Mouse (Mus musculus) hindbrain, embryonic 14.5 days (tissue): ENCODE data around the gene Mamstr. TPM values are rescaled to one million over a fixed set of nuclear protein-coding genes. Genes with fewer than 3 reads are reported as not detected.
"Not testable (repeated sequence)": the region's sequence is repeated elsewhere in the genome, so short reads cannot be mapped to it uniquely, and the experiment has no call there.

Experiments
- ATAC-seq: fragments of 200-750 bp; cut with Nextera tagmentation; 2 replicates; pipeline ENCODE4 v1.8.0; 2017; ENCODE audit warnings: moderate number of reproducible peaks, mild to moderate bottlenecking, moderate TSS enrichment, moderate library complexity; ENCODE audit not compliant: low FRiP score
- DNase-seq: peaks from one replicate; pipeline ENCODE4 v3.0.0-alpha.2; 2015; ENCODE audit warnings: low spot score
- H3K27ac ChIP-seq: fragments of 300-500 bp; sonication (generic); 2 replicates; pipeline ENCODE4 v1.5.1; 2014; ENCODE audit warnings: mild to moderate bottlenecking, moderate library complexity
- H3K27me3 ChIP-seq: fragments of 300-500 bp; sonication (generic); 2 replicates; pipeline ENCODE4 v1.6.1; 2014; ENCODE audit warnings: mild to moderate bottlenecking, low read length, mixed read lengths; ENCODE audit not compliant: control insufficient read depth, insufficient read depth
- H3K36me3 ChIP-seq: fragments of 300-500 bp; sonication (generic); replicated peaks from 2 replicates; pipeline ENCODE4 v1.6.1; 2014; ENCODE audit not compliant: control insufficient read depth, insufficient read depth
- H3K4me1 ChIP-seq: fragments of 300-500 bp; sonication (generic); replicated peaks from 2 replicates; pipeline ENCODE4 v1.6.1; 2014; ENCODE audit warnings: antibody characterized with exemption, low read length, mixed read lengths; ENCODE audit not compliant: control insufficient read depth, insufficient read depth
- H3K4me2 ChIP-seq: fragments of 300-500 bp; sonication (generic); replicated peaks from 2 replicates; pipeline ENCODE4 v1.6.1; 2014; ENCODE audit warnings: mild to moderate bottlenecking, moderate library complexity
- H3K4me3 ChIP-seq: fragments of 300-500 bp; sonication (generic); replicated peaks from 2 replicates; pipeline ENCODE4 v1.5.1; 2014; ENCODE audit warnings: mild to moderate bottlenecking, low read length
- H3K9ac ChIP-seq: fragments of 300-500 bp; sonication (generic); 2 replicates; pipeline ENCODE4 v1.6.1; 2014
- H3K9me3 ChIP-seq: fragments of 300-500 bp; sonication (generic); 2 replicates; pipeline ENCODE4 v1.6.1; 2016; ENCODE audit warnings: low read length; ENCODE audit not compliant: control insufficient read depth
- WGBS: fragments of 180-500 bp; shearing (Covaris S2); extraction: QIAGEN DNeasy Blood & Tissue Kit; methylation state at CpG from one replicate; pipeline ENCODE4 v1.1.7; 2014; 5-methylcytosine and 5-hydroxymethylcytosine counted together
- polyA plus RNA-seq: library from polyadenylated mRNA; unstranded; fragments of >200 nt; fragmentation: Nextera tagmentation; extraction: Ambion mirVana; gene quantifications from 2 replicates; pipeline ENCODE4 v1.2.1, GENCODE M21; 2014

Mamstr gene
- polyA plus RNA-seq, 1 experiment from 2014 or later = 3.1 TPM

GRCm38 (mm10) chr7:45643441-45644178 is 3.8 kb downstream of the Mamstr start:
- Histone ChIP-seq H3K4me1 (peaks cover 21% of the 10 kb centered on the region), H3K4me3 (peak overlapping the region; percentile 38), H3K9ac (peak overlapping the region; percentile 75), H3K9me3 (no peaks in the 10 kb centered on the region), H3K36me3 (no peaks in the 10 kb centered on the region), H3K27me3 (no peaks in the 10 kb centered on the region), H3K4me2 (peak overlapping the region; percentile 67), H3K27ac (peak overlapping the region; percentile 86)
- peak; percentile 96 for DNase-seq
- ATAC-seq = peak; percentile 95
- 2% methylated on average over 28 of the region's 28 CpGs for WGBS

GRCm38 (mm10) chr7:45644183-45644582 is 4.4 kb downstream of the Mamstr start:
- WGBS = 3% methylated on average over 18 of the region's 18 CpGs
- no peaks in the 10 kb centered on the region for H3K27me3 ChIP-seq
- DNase-seq (peak; percentile 60), ATAC-seq (no peak; the same call in 1 of the 2 replicates)
- no peaks in the 10 kb centered on the region for H3K9me3 ChIP-seq
- H3K4me1 ChIP-seq = peaks cover 21% of the 10 kb centered on the region
- H3K9ac ChIP-seq = peak overlapping the region; percentile 56
- H3K27ac ChIP-seq = peak overlapping the region; percentile 86
- H3K4me3 ChIP-seq = peak overlapping the region; percentile 34
- H3K36me3 ChIP-seq = no peaks in the 10 kb centered on the region
- peak overlapping the region; percentile 67 for H3K4me2 ChIP-seq

GRCm38 (mm10) chr7:45644872-45645590 is 5.3 kb downstream of the Mamstr start:
- Histone ChIP-seq H3K4me2 (peak overlapping the region; percentile 67), H3K27ac (peak overlapping the region; percentile 86), H3K36me3 (no peaks in the 10 kb centered on the region), H3K4me1 (peaks cover 21% of the 10 kb centered on the region), H3K9ac (peak overlapping the region; percentile 56), H3K27me3 (no peaks in the 10 kb centered on the region), H3K4me3 (peak overlapping the region; percentile 34; the same call in 1 of the 2 replicates), H3K9me3 (no peaks in the 10 kb centered on the region)
- ATAC-seq = no peak
- WGBS = 73% methylated on average over 6 of the region's 6 CpGs
- no peak for DNase-seq

GRCm38 (mm10) chr7:45645591-45645971 is 5.8 kb downstream of the Mamstr start:
- no peak overlapping the region for H3K9ac ChIP-seq
- DNase-seq (no peak), ATAC-seq (no peak)
- H3K9me3 ChIP-seq = no peaks in the 10 kb centered on the region
- H3K4me2 ChIP-seq = no peak overlapping the region
- no peak overlapping the region for H3K27ac ChIP-seq
- WGBS = 55% methylated on average over 7 of the region's 7 CpGs
- no peaks in the 10 kb centered on the region for H3K27me3 ChIP-seq
- peaks cover 21% of the 10 kb centered on the region for H3K4me1 ChIP-seq
- no peak overlapping the region for H3K4me3 ChIP-seq
- no peaks in the 10 kb centered on the region for H3K36me3 ChIP-seq

DNA sequence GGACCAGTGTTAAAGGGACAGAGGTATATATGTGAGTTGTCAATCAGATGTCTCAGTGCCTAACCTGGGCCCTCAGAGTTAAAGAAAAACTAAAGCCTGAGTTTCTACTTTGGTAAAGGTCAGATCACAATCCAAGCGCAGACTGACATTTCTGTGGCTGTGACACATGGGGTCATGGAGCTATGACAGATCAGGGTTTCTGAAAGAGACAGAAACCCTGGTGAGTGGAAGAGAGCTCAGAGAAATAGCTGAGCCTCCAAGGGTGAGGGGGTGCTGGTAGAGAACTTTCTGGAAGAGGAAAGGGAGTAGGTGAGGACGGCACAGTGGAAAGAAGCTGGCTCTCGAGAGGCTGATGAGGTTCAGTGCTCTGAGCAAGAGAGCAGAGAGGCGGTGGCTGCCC is 6.9 kb downstream of the Mamstr start:
- WGBS = 77% methylated on average over 4 of the region's 4 CpGs
- H3K4me1 ChIP-seq = peaks cover 21% of the 10 kb centered on the region
- no peak overlapping the region for H3K27ac ChIP-seq
- no peak overlapping the region for H3K9ac ChIP-seq
- H3K4me3 ChIP-seq = no peak overlapping the region
- H3K4me2 ChIP-seq = no peak overlapping the region
- no peaks in the 10 kb centered on the region for H3K9me3 ChIP-seq
- no peak for DNase-seq
- no peaks in the 10 kb centered on the region for H3K36me3 ChIP-seq
- no peak for ATAC-seq
- H3K27me3 ChIP-seq = no peaks in the 10 kb centered on the region

- 85% methylated on average over 8 of the region's 8 CpGs for WGBS
These were observed 9.6 kb downstream of the Mamstr start for GRCm38 (mm10) chr7:45649351-45649750.

DNA sequence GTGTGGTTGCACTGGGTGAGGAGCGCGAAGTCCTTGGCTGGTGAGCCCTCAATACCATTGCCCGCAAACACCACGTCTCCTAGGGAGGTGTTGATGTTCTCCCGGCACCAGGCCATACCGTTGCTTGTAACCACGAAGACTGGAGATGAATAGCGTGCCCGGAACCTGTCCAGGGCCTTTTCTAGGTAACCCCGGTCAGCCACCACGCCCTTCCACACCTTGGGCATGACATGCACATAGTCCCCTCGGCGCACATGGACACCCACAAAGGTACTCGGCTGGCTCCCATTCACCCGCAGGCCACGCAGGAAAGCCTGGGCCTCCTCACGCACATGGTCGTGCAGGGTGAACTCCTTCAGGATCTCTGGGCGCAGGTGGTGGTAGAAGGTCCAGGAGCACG is 10.7 kb downstream of the Mamstr start:
- not testable (repeated sequence) for H3K27ac ChIP-seq, H3K36me3 ChIP-seq
- WGBS = 96% methylated on average over 18 of the region's 20 CpGs

More at GRCm38 (mm10) chr7:45649351-45649750, 9.6 kb downstream of the Mamstr start:
- no peaks in the 10 kb centered on the region for H3K36me3 ChIP-seq
- H3K9ac ChIP-seq = no peak overlapping the region
- no peak overlapping the region for H3K4me3 ChIP-seq
- no peak overlapping the region for H3K27ac ChIP-seq
- no peaks in the 10 kb centered on the region for H3K27me3 ChIP-seq
- no peak for DNase-seq
- peaks cover 5% of the 10 kb centered on the region; the same call in 1 of the 2 replicates for H3K4me1 ChIP-seq
- H3K4me2 ChIP-seq = no peak overlapping the region
- no peaks in the 10 kb centered on the region for H3K9me3 ChIP-seq
- ATAC-seq = no peak

DNA sequence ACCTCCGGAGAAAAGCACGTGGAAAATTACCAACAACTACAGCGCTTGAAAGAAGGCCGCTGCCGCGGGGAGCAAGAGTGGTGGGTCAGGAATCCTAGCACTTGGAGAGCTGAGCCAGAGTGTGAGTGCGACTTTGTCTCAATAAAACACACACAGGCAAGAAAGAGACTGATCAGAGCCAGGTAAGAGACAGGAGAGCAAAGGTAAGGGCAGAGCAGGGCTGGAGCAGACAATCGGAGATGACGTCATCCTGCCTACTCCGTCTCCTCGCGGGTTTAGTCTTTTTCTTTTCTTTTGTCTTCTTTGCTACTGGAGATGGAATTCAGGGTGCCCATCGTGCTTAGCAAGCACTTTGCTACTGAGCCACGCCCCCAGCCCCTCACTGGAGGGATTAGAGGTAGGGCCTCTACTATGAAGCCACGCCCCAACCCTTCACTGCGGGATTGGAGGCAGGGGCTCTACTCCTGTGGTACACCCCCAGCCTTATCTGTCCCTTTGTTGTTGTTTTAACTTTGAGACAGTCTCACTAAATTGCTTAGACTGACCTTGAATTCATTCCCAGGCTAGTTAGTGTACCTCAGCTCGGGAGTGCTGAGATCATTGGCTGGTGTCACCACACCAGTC is 14.8 kb downstream of the Mamstr start:
- no peak overlapping the region for H3K4me3 ChIP-seq
- H3K4me2 ChIP-seq = peak overlapping the region; percentile 32
- DNase-seq (no peak), ATAC-seq (no peak)
- H3K27me3 ChIP-seq = no peaks in the 10 kb centered on the region
- no peaks in the 10 kb centered on the region for H3K36me3 ChIP-seq
- no peaks in the 10 kb centered on the region for H3K4me1 ChIP-seq
- 31% methylated on average over 17 of the region's 17 CpGs for WGBS
- no peak overlapping the region; the same call in 1 of the 2 replicates for H3K9ac ChIP-seq
- H3K9me3 ChIP-seq = no peaks in the 10 kb centered on the region
- H3K27ac ChIP-seq = no peak overlapping the region

More for the DNA sequence above, 10.7 kb downstream of the Mamstr start:
- H3K4me1 ChIP-seq, H3K4me3 ChIP-seq, H3K9me3 ChIP-seq, H3K27me3 ChIP-seq, DNase-seq, ATAC-seq, H3K4me2 ChIP-seq, H3K9ac ChIP-seq: not testable (repeated sequence)
